ENCODE assay signal across 24 mouse cellular contexts in the genomic region with DNA sequence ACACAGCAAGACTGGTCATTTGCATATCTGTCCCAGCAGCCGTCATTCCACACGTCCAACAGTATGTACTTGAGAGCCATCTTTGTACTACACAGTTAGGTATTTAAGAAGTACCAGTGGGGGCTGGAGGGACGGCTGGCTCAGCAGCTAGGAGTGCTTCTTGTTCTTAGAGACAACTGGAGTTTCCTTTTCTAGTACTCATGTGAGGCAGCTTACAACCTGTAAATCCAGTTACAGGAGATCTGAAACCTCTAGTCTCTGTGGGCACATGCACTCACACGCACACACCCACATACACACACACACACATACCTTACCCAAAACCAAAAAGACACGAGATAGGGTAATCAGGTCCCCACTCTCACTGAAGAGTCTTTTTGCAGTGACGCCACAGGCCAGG. TPM values are rescaled to one million over a fixed set of nuclear protein-coding genes. Genes with fewer than 3 reads are reported as not detected.
A peak's percentile ranks its signal among the peaks of the same experiment; 100 is the strongest.
DNase-seq lines count a peak whose midpoint lies in the region; ATAC-seq lines count a peak whose summit lies in the region.
"Had no signal": no experiment of that assay in that cellular context is flagged by ENCODE, and none has a peak within 500 bp of the region (broad histone marks: within the 10 kb centered on the region; RNA-seq: fewer than 3 reads in every experiment).

No protein-coding gene starts in this region.

- peak; percentile 72 for ATAC-seq in lung, embryonic 16.5 days (ENCODE audit: low read depth)
- ATAC-seq in forebrain, embryonic 16.5 days: no peak
- no peak for ATAC-seq in midbrain, embryonic 11.5 days (ENCODE audit: low FRiP score)
- no peak for ATAC-seq in forebrain, embryonic 12.5 days (ENCODE audit: low FRiP score)
- ATAC-seq: hindbrain, postnatal 0 days; midbrain, embryonic 13.5 days had no signal

- no peaks in the 10 kb centered on the region for H3K9me3 ChIP-seq in lung, embryonic 16.5 days (ENCODE audit: control insufficient read depth, low read length)
- no peaks in the 10 kb centered on the region for H3K9me3 ChIP-seq in forebrain, embryonic 16.5 days (ENCODE audit: control insufficient read depth, low read length)
- no peaks in the 10 kb centered on the region for H3K9me3 ChIP-seq in midbrain, embryonic 11.5 days (ENCODE audit: control insufficient read depth, low read length)
- H3K9me3 ChIP-seq in midbrain, embryonic 10.5 days (replicated peaks): no peaks in the 10 kb centered on the region
- H3K9me3 ChIP-seq in forebrain, embryonic 12.5 days: no peaks in the 10 kb centered on the region
- H3K9me3 ChIP-seq: heart, embryonic 13.5 days; midbrain, embryonic 13.5 days; stomach, embryonic 15.5 days had no signal

- peak overlapping the region; percentile 86 for H3K27ac ChIP-seq in lung, embryonic 16.5 days (ENCODE audit: low read length)
- no peak overlapping the region for H3K27ac ChIP-seq in forebrain, embryonic 16.5 days (ENCODE audit: low read length)
- no peak overlapping the region for H3K27ac ChIP-seq in midbrain, embryonic 11.5 days (ENCODE audit: low read depth, low read length)
- no peak overlapping the region for H3K27ac ChIP-seq in midbrain, embryonic 10.5 days (replicated peaks)
- no peak overlapping the region for H3K27ac ChIP-seq in forebrain, embryonic 12.5 days
- H3K27ac ChIP-seq: embryonic facial prominence, embryonic 12.5 days; heart, embryonic 13.5 days; hindbrain, postnatal 0 days; macrophage; midbrain, embryonic 13.5 days; stomach, embryonic 15.5 days had no signal

- no peaks in the 10 kb centered on the region for H3K36me3 ChIP-seq in lung, embryonic 16.5 days (ENCODE audit: control insufficient read depth, insufficient read depth, low read length)
- H3K36me3 ChIP-seq in forebrain, embryonic 16.5 days (ENCODE audit: control insufficient read depth, insufficient read depth): no peaks in the 10 kb centered on the region
- H3K36me3 ChIP-seq in midbrain, embryonic 11.5 days (ENCODE audit: control insufficient read depth, insufficient read depth, low read length): no peaks in the 10 kb centered on the region
- no peaks in the 10 kb centered on the region for H3K36me3 ChIP-seq in midbrain, embryonic 10.5 days
- H3K36me3 ChIP-seq in forebrain, embryonic 12.5 days (replicated peaks): no peaks in the 10 kb centered on the region
- H3K36me3 ChIP-seq: embryonic facial prominence, embryonic 12.5 days; heart, embryonic 13.5 days; midbrain, embryonic 13.5 days; stomach, embryonic 15.5 days had no signal

- no peak overlapping the region for H3K4me3 ChIP-seq in lung, embryonic 16.5 days (ENCODE audit: low read length)
- no peak overlapping the region for H3K4me3 ChIP-seq in forebrain, embryonic 16.5 days (replicated peaks; ENCODE audit: low read length)
- no peak overlapping the region for H3K4me3 ChIP-seq in midbrain, embryonic 11.5 days (ENCODE audit: low read depth, low read length)
- no peak overlapping the region for H3K4me3 ChIP-seq in midbrain, embryonic 10.5 days
- H3K4me3 ChIP-seq in forebrain, embryonic 12.5 days (replicated peaks): no peak overlapping the region
- H3K4me3 ChIP-seq: embryonic facial prominence, embryonic 12.5 days; heart, embryonic 13.5 days; midbrain, embryonic 13.5 days; stomach, embryonic 15.5 days had no signal

- peak; percentile 85 for DNase-seq in CD4-positive helper T cell, adult 2 months (ENCODE audit: low read depth, low spot score)
- DNase-seq in CD8-positive naive resting alpha-beta T cell, adult 2 months (ENCODE audit: low read depth in 2 of 2, low spot score in 2 of 2): peak; percentile 73 to 80
- peak; percentile 32 to 39 for DNase-seq in natural killer cell, adult 2 months (ENCODE audit: low spot score in 2 of 2)
- no peak for DNase-seq in midbrain, embryonic 11.5 days (ENCODE audit: low spot score, missing footprints)
- no peak for DNase-seq in midbrain, embryonic 10.5 days (ENCODE audit: low spot score)
- DNase-seq: adrenal gland, postnatal 10 days; cerebellum, adult 11 months; cerebellum, postnatal 25 days; heart, adult 11 months; heart, postnatal 36 days; kidney, adult 8-10 months; kidney, postnatal 36 days; liver; retina, postnatal 1 day; right cerebral cortex, postnatal 4 days had no signal

- 37% methylated on average over 6 of the region's 6 CpGs for WGBS in lung, embryonic 16.5 days
- 74% methylated on average over 6 of the region's 6 CpGs for WGBS in forebrain, embryonic 16.5 days
- WGBS in midbrain, embryonic 11.5 days: 81% methylated on average over 6 of the region's 6 CpGs
- 86% methylated on average over 6 of the region's 6 CpGs for whole genome bisulfite sequencing in midbrain, embryonic 10.5 days
- WGBS in forebrain, embryonic 12.5 days: 73% methylated on average over 6 of the region's 6 CpGs

- H3K4me2 ChIP-seq in lung, embryonic 16.5 days (ENCODE audit: low read depth, low read length): peak overlapping the region; percentile 18; the same call in 1 of the 2 replicates
- H3K4me2 ChIP-seq in forebrain, embryonic 16.5 days (ENCODE audit: low read length): no peak overlapping the region
- H3K4me2 ChIP-seq in midbrain, embryonic 11.5 days: no peak overlapping the region
- no peak overlapping the region for H3K4me2 ChIP-seq in forebrain, embryonic 12.5 days
- H3K4me2 ChIP-seq: embryonic facial prominence, embryonic 12.5 days; heart, embryonic 13.5 days; midbrain, embryonic 13.5 days; stomach, embryonic 15.5 days had no signal

- H3K9ac ChIP-seq in lung, embryonic 16.5 days (ENCODE audit: low read length): no peak overlapping the region
- no peak overlapping the region for H3K9ac ChIP-seq in forebrain, embryonic 16.5 days (replicated peaks; ENCODE audit: low read depth, low read length)
- no peak overlapping the region for H3K9ac ChIP-seq in midbrain, embryonic 11.5 days (ENCODE audit: low read length)
- H3K9ac ChIP-seq in forebrain, embryonic 12.5 days: no peak overlapping the region
- H3K9ac ChIP-seq: embryonic facial prominence, embryonic 12.5 days; heart, embryonic 13.5 days; midbrain, embryonic 13.5 days; stomach, embryonic 15.5 days had no signal

- peaks cover 6% of the 10 kb centered on the region for H3K4me1 ChIP-seq in lung, embryonic 16.5 days (replicated peaks; ENCODE audit: control insufficient read depth, insufficient read depth, low read length)
- H3K4me1 ChIP-seq in forebrain, embryonic 16.5 days (replicated peaks; ENCODE audit: control insufficient read depth, insufficient read depth, low read length): no peaks in the 10 kb centered on the region
- H3K4me1 ChIP-seq in midbrain, embryonic 11.5 days (ENCODE audit: control insufficient read depth, insufficient read depth, low read length): no peaks in the 10 kb centered on the region
- peaks cover 4% of the 10 kb centered on the region; the same call in 1 of the 2 replicates for H3K4me1 ChIP-seq in midbrain, embryonic 10.5 days
- no peaks in the 10 kb centered on the region for H3K4me1 ChIP-seq in forebrain, embryonic 12.5 days
- H3K4me1 ChIP-seq: embryonic facial prominence, embryonic 12.5 days; heart, embryonic 13.5 days had no signal

- no peaks in the 10 kb centered on the region for H3K27me3 ChIP-seq in lung, embryonic 16.5 days (ENCODE audit: control insufficient read depth, insufficient read depth, low read depth, low read length)
- H3K27me3 ChIP-seq in forebrain, embryonic 16.5 days (replicated peaks; ENCODE audit: control insufficient read depth, insufficient read depth, low read length): no peaks in the 10 kb centered on the region
- no peaks in the 10 kb centered on the region for H3K27me3 ChIP-seq in midbrain, embryonic 11.5 days (ENCODE audit: control insufficient read depth, insufficient read depth, low read length)
- no peaks in the 10 kb centered on the region for H3K27me3 ChIP-seq in midbrain, embryonic 10.5 days (ENCODE audit: low read depth, poor library complexity, severe bottlenecking)
- no peaks in the 10 kb centered on the region for H3K27me3 ChIP-seq in forebrain, embryonic 12.5 days
- H3K27me3 ChIP-seq: embryonic facial prominence, embryonic 12.5 days; heart, embryonic 13.5 days; midbrain, embryonic 13.5 days; stomach, embryonic 15.5 days had no signal

RNA-seq across cellular contexts. Expression of gene Rap1b, which starts 18.9 kb away (rescaled TPM):
- 215 and 222 TPM in 2 replicates for polyA plus RNA-seq in lung, embryonic 16.5 days (2015; fragmentation: Nextera tagmentation; extraction: Ambion mirVana)
- polyA plus RNA-seq in forebrain, embryonic 16.5 days (2015; fragmentation: Nextera tagmentation; extraction: Ambion mirVana): 145 and 155 TPM in 2 replicates
- 172 and 178 TPM in 2 replicates for polyA plus RNA-seq in midbrain, embryonic 11.5 days (2014; fragmentation: Nextera tagmentation; extraction: Ambion mirVana)
- polyA plus RNA-seq in midbrain, embryonic 10.5 days (2016; fragmentation: Nextera tagmentation; extraction: Ambion mirVana): 144 and 146 TPM in 2 replicates
- polyA plus RNA-seq in forebrain, embryonic 12.5 days (2016; fragmentation: Nextera tagmentation; extraction: Ambion mirVana): 125 and 130 TPM in 2 replicates

Comparison
In these comparisons a context has a peak if more than half of its experiments do, and no peak if none do; other contexts are left out.
1. DNase-seq: peak in CD4-positive helper T cell, adult 2 months (single experiment), CD8-positive naive resting alpha-beta T cell, adult 2 months (2 of 2) and natural killer cell, adult 2 months (2 of 2); none in midbrain, embryonic 11.5 days (single experiment) and midbrain, embryonic 10.5 days (single experiment).